Mouse (Mus musculus) heart, postnatal 0 days (tissue): Measurements from ENCODE around the gene Colq.

ENCODE experiments used
- CTCF ChIP-seq: IDR thresholded peaks from 2 replicates; pipeline ENCODE4 v1.5.1; 2016; ENCODE audit warnings: antibody characterized with exemption, control low read depth, low read depth
- EP300 ChIP-seq: IDR thresholded peaks from 2 replicates; pipeline ENCODE4 v1.6.1; 2016; ENCODE audit warnings: antibody characterized with exemption, low read depth

DNA sequence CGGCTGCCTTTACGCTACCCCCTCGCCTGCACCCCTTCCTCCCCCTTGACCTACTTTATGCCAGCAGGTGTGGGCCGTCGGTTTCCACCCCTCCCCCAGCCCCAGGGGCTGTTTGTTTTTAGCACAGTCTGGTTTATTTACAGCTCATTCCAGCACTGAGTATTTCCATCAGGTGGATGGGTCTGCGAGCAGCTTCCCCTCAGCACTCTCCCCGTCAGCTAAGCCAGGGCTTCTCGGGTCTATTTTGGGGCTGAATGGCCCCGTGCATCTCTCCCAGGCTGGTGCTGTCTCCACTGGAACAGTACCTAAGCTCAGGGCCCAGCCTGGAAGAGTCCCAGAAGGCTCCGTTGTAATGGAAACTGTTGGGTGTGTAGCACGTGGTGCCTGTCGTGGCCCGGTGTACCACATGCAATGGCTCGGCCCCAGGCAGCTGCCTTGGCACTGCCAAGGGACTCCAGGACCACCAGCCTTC is 35.1 kb downstream of the Colq start:
- TF ChIP-seq CTCF: no peak
- no peak for TF ChIP-seq EP300
